Mouse (Mus musculus) spleen, adult 10 weeks (tissue): ENCODE results near the gene Tulp2. TPM values are rescaled to one million over a fixed set of nuclear protein-coding genes. Genes with fewer than 3 reads are reported as not detected.

Source experiments
- polyA plus RNA-seq: library from polyadenylated mRNA; stranded (reverse); fragments of 350-450 nt; fragmentation: Illumina TruSeq; extraction: RNeasy Lipid Tissue Mini Kit (QIAGEN cat#74804); gene quantifications from one replicate; pipeline ENCODE4 v1.2.3, GENCODE M21; 2015; ENCODE audit warnings: low replicate concordance; ENCODE audit not compliant: insufficient read depth

Gene Tulp2
- polyA plus RNA-seq = 0.11 TPM

DNA sequence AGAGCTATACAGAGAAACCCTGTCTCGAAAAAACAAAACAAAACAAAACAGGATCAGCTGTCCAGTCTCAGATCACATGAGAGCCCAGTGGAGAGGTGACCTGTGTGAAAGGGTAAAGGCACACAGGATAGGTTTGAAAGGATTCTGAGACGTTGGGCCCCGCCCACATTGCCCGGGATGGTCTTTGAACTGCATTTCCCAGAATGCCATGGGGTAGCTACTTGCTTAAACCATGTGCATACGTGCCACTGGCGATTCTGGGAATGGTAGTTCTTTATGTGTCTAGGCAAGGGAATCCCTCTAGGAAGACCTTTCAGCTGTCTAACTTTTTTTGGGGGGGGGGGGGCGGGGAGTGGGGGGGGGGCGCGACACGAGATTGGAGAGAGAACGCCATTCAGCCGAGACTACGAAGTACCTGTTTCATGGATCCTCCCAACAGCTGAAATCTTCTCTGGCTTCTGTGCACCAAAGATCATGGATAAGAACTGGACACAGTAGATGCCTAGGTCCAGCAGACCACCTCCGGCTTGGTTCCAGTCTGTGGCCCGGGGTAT, at the start of gene Tulp2:
TSS of gene Tulp2 (plus strand) at position 504 of the 554 bp plus-strand sequence.

DNA sequence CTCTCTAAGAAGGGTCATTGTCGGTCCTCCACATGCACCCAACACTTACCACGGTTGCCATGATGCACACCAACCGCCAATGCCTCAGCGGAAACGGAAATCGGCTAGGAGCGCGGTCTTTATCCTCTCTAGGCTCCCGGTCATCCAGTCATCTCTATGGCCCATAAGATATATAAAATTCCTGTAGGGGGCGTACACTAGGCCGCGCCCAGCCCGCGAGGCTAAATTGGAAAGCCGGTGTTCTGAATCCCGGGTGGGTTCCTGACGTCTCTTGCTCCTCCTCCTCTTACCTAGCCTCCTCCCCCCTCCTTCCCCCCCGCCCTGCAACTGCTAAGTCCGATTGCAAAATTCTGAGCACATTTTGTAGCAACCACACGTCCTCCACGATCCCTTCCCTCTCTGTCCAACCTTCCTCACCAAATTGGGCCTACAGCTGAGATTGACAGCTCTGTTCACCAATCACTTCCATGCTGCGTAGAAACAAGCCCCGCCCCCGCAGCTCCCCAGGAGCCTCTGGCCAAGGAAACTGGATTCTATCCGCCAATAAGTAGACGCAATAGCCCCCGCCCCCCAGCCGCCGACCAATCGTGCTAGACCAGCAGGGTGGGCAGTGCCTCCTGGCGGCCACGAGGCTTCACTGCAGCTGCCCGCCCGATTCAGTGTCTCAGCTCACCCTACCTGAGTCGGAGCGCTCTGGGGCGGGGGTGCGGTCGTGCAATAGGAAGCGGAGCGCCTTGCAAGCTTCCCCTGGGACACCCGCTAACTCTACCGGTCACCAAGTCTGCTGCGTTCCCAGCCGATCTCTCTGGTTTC, 47.3 kb upstream of the Tulp2 start, which contains the start of gene Gys1:
TSS of gene Gys1 (plus strand) at position 642 of the 813 bp plus-strand sequence.

DNA sequence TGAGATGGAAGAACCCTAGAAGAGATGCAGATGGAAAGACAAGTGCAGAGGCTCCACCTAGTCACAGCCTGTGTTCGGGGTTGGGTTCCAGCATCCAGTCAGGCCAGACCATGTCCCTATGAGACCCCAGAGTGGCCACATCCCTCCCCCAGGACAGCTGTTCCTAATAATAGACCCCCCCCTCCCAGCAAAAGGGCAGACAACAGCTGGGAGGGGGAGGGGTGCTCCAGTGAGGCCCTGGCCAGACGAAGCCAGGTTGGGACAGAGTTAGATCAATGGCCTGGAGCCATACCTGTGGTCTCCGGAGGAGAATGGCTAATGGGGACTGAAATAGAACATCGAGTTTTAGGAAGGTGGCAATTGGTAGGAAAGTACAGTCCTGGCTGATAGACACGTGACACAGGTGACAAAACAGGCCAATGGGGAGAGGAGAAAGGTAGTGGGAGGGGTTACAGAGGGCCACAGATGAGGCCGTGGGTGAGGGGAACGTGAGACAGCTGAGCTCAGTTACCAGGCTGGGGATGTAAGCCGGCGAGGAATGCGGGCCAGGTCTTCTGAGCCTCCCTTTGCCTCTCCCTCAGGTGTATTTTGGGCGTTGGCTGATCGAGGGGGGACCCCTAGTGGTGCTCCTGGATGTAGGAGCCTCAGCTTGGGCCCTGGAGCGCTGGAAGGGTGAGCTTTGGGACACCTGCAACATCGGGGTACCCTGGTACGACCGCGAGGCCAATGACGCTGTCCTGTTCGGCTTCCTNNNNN, 44.0 kb upstream of the Tulp2 start, which contains the start of gene Ruvbl2:
TSS of gene Ruvbl2 (minus strand) at position 576 of the 756 bp plus-strand sequence.

DNA sequence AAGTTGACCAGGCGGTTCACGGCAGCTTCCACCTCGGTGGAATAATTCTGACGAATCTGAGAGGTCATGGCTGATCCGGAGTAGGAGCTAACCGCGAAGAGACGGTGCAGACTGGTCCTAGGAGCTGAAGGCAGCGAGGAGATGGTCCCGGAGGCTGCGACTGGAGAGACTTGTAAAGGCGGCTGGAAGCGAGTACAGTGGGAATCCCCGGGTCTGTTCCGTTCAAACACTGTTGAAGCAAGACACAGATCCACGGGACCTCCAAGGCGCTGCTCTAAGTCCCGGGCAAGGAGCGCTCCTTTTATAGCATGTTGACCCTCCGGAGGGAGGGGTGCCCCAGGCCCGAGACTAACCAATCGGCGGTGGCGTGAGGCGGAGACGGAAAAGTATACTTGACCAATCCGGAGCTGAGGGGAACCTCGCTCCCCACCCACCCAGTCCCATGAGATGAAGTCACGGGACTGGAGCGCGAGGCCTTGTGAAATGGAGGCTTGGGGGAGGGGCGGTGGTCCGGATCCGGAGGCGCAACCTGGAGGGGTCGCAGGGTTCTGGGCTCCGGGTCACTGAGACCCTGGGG, 22.0 kb upstream of the Tulp2 start, which contains the start of gene Ftl1:
TSS of gene Ftl1 (minus strand) at position 321 of the 577 bp plus-strand sequence.

DNA sequence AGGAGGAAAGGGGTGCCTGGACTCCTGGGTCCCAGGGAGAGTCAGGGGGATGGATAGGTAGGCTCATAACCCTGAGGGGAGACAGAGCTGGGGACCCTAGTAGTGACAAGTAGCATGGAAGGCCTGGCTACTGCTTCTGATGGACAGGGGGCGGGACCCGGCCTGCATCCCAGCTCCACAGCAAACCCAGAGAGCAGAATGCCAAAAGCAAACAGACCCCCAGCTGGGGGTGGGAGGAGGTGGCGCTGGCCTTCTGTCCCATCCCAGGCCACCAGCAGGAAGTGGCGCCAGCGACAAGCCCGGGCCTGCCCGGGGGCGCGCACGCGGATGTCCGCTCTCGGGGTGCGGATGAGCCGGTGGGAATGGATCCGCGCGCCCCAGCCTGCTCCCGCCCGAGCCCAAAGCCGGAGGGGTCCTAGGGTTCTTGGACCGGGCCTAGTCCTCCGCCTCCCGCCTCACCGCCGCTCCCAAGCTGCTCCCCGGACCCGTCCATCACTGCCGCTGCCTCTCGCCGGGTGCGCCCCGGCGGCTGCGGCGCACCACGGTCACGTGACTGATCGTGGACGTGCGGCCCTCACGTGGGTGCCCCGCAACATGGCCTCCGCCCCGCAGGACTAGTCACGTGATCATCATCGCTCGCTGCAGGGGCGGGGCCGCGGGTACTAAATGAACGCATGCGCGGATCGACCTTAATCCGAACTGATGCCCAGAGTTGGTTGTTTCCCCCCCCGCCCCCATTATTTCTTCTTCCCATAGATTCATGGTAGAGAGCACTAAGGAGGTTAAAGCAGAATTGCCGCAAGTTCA, 15.2 kb upstream of the Tulp2 start, which contains the start of gene Bax:
TSS of gene Bax (minus strand) at position 616 of the 807 bp plus-strand sequence.

DNA sequence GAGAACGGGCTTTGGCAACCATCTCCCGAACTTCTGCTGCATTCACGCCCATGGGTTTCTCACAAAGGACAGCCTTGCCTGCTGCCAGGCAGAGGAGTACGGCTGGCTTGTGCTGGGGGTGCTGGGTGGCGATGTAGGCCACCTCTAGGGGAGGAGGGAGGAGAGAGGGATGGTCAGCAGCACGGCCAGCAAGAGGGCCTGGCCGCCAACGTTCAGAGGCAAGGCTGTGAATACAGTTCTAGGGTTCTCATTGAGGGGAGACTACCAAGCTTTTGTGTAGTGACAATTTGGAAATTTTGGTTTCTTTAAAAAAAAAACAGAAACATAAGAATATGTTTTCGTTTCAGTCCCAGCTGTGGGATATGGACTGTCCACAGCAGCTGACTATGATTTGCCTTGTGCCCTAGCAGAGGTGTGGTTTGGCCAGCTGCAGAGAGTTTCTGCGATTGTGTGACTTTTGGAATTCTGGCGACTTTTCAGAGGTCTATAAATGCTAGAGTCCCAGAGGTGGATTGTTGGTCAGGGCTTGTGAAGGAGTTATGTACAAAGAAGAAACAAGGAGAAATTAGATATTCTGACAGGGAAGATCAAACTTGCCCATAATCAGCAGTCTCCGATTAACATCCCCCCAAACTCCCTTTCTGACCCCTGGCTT, 5.2 kb downstream of the Tulp2 start, which contains the start of gene Gm45808:
TSS of gene Gm45808 (minus strand) at position 51 of the 655 bp plus-strand sequence.

DNA sequence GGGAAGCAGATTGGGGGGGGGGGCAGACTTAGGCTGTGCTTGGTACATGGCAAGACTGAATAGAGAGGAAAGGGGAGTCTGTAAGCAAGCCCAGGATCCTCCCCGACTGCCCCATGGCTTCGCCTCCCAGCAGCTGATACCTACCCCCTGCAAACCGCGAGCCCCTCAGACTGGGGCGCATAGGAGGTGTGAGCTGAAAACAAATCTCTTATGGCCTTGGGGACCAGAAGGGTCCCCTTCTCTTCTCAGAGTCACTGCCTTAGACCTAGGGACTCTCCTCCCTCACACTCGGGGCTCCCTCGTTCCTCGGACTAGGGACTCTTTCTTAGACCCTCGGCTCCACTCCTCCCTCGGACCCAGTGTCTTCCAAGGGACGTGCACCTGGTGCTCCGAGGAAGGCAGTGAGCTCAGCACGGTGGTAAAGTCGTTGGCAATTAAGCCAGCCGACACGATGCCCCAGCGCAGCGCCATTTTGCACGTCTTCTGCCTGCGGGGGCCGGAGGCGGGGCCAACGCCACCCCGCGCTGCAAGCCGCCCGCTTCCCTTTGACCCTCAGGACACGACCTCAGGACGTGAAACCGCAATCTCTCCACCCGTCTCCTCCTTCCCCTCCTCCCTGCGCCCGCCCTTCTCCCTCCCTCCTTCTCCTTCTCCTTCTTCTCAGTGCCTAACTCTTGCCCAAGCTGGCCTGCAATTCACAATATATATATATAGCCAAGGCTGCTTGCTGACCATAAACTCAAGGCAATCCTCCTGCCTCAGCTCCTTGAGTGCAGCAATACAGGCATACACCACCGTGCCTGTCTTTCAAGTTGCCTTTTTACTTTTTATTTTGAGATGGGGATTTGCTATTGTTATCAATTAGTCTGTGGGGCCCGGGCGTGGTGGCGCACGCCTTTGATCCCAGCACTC, 6.9 kb downstream of the Tulp2 start, which contains the start of gene Dhdh:
TSS of gene Dhdh (minus strand) at position 513 of the 912 bp plus-strand sequence.

DNA sequence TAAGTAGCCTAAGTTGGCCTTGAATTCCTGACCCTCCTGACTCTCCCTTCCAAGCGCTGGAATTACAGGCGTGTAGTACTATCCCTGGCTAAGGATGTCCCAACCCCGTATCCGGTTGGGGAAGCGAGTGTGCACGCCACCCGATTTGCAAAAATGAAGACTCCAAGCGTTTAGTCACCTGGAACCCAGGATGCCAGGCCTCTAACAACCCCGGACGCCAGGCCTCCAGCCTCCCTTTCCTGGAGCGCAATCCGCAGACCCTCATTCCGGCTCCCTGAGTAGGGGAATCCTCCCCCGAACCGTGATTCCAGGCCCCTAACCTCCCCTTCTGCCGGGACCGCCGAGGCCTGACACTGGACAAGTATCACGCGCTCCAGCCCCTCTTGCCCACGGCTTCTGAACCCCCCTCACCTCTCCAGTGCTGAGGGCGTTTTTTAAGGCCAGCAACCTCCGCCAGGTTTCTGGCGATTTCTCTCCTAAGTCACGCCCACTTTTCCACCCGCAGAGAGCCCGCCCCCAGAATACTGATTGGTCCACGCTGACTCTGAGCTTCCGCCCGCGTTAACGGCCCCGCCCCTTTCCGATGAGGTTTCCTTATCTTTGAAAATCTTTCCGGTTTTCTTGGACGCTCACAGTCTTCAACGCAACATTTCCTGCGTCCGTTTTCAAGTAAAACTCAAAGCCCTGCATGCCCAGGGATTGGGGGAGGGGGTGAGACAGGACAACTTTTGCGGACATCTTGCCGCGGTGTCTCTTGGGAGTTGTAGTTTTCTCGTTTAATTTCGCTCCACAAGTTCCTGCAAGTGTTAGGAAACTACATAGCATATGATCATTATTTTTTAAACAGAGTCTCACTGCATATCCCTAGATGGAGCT, 28.5 kb downstream of the Tulp2 start, which contains the start of gene Nucb1:
TSS of gene Nucb1 (minus strand) at position 495 of the 876 bp plus-strand sequence.

DNA sequence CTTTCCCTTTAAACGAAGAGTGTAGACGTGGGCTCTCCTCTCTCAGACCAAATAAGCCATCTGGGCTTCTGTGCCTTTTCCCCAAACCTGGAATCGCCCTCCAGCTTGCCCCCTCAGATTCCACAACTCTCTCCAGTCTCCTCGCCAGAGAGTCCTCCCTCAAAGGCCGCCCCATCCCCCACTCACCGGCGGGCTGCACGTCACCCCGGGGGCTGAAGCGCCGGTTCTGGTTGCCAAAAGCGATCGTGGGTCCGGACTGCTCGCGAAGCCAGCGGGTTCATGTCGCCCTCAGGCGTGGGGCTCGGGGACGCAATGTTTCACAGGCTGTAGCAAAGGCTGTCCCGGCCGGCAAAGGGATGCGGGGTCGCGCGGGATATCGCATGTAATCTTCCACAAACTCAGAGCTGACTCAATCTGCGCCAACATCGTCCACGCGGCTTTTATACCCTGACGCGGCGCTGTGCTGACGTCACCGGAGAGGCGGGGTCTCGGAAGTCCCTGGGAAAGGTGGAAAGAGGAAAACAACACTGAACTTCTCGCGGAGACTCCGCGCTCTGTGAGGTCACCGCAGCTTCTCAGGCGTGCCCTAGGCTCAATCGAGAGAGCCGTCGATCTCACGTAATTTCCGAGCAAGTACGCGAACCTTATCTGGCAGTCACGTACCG, 44.3 kb downstream of the Tulp2 start, which contains the start of the genes Ppp1r15a and Plekha4:
TSS of gene Ppp1r15a (minus strand) at position 460 of the 665 bp plus-strand sequence.
TSS of gene Plekha4 (plus strand) at position 522 of the 665 bp plus-strand sequence.

DNA sequence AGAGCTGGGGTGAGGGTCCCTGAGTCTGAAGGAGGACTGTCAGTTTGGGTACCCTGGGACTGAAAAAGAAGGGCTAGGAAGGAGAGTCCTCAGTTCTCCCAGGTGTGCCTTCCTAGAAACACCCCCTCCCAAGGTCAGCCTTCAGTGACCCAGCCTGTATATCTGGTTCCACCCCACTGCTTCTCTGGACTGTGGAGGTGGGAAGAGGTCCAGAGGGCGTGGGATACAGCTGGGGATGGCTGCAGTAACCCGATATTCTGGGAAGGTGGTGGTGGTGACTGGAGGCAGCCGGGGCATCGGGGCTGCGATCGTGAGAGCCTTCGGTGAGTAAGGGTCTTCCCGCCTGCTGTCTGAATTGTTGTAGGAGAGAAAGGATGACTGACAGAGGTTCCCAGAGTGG, 73.1 kb downstream of the Tulp2 start, which contains the start of gene Hsd17b14:
TSS of gene Hsd17b14 (plus strand) at position 150 of the 400 bp plus-strand sequence.

DNA sequence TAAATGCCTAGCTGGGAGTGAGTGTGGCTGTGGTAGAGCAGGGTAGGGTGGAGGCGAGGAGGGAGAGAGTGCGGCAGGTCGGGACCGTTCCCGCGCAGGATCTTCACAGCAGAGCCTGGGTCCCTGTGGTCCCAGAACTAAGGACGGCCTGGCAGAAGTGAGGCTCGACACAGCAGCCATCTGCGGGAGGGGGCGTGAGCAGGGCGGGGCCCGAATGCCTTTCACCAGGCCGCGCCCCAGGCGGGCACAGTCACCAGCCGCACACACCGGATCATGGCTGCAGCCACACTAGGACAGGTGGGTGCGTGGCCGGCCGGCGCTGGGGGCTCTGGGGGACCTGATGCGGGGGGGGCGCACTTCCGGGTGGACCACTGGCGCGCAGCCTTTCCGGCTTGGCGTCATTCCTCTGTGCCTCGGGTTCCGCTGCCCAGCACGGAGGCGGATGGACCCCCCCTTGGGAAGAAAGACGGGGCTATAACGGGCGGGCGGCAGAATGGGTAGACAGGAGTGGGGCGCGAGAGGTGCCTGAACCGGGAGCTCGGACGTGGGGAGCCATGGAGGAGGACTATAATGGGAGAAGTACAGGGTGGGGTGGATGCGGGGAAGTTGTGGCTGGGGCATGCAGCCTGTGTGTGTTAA, 88.5 kb downstream of the Tulp2 start, which contains the start of gene Bcat2:
TSS of gene Bcat2 (plus strand) at position 51 of the 639 bp plus-strand sequence.

Other genes with a start within 250 kb of the Tulp2 start
- gene Cd37, start 242.8 kb upstream of the Tulp2 start, polyA plus RNA-seq = 398 TPM
- gene Slc6a16, start 240.8 kb upstream of the Tulp2 start, polyA plus RNA-seq = not detected
- 0.97 TPM for gene Slc6a21, start 204.4 kb upstream of the Tulp2 start, polyA plus RNA-seq
- gene Trpm4, start 148.1 kb upstream of the Tulp2 start, polyA plus RNA-seq = 3.5 TPM
- 0.15 TPM for gene Hrc, start 146.6 kb upstream of the Tulp2 start, polyA plus RNA-seq
- 0.10 TPM for gene Ppfia3, start 114.9 kb upstream of the Tulp2 start, polyA plus RNA-seq
- not detected for gene Lin7b, start 111.3 kb upstream of the Tulp2 start, polyA plus RNA-seq
- gene Snrnp70, start 86.1 kb upstream of the Tulp2 start, polyA plus RNA-seq = 639 TPM
- not detected for gene Kcna7, start 76.2 kb upstream of the Tulp2 start, polyA plus RNA-seq
- not detected for gene Ntf5, start 68.2 kb upstream of the Tulp2 start, polyA plus RNA-seq
- not detected for gene Lhb, start 61.1 kb upstream of the Tulp2 start, polyA plus RNA-seq
- 7.5 TPM for gene Gys1, start 47.0 kb upstream of the Tulp2 start, polyA plus RNA-seq
- gene Ruvbl2, start 43.8 kb upstream of the Tulp2 start, polyA plus RNA-seq = 12.1 TPM
- 761 TPM for gene Ftl1, start 22.0 kb upstream of the Tulp2 start, polyA plus RNA-seq
- 41.1 TPM for gene Bax, start 15.0 kb upstream of the Tulp2 start, polyA plus RNA-seq
- not detected for gene Gm45808, start 4.9 kb downstream of the Tulp2 start, polyA plus RNA-seq
- 6.0 TPM for gene Dhdh, start 6.9 kb downstream of the Tulp2 start, polyA plus RNA-seq
- gene Nucb1, start 28.5 kb downstream of the Tulp2 start, polyA plus RNA-seq = 82.9 TPM
- 28.5 TPM for gene Ppp1r15a, start 44.4 kb downstream of the Tulp2 start, polyA plus RNA-seq
- 3.0 TPM for gene Plekha4, start 44.5 kb downstream of the Tulp2 start, polyA plus RNA-seq
- gene Hsd17b14, start 73.0 kb downstream of the Tulp2 start, polyA plus RNA-seq = 0.86 TPM
- gene Bcat2, start 88.3 kb downstream of the Tulp2 start, polyA plus RNA-seq = 27.9 TPM
- gene Fgf21, start 133.6 kb downstream of the Tulp2 start, polyA plus RNA-seq = not detected
- 0.51 TPM for gene Fut1, start 135.4 kb downstream of the Tulp2 start, polyA plus RNA-seq
- 0.46 TPM for gene Izumo1, start 139.9 kb downstream of the Tulp2 start, polyA plus RNA-seq
- gene Rasip1, start 145.6 kb downstream of the Tulp2 start, polyA plus RNA-seq = 2.6 TPM
- gene Mamstr, start 158.1 kb downstream of the Tulp2 start, polyA plus RNA-seq = 1.0 TPM
- not detected for gene Fut2, start 184.5 kb downstream of the Tulp2 start, polyA plus RNA-seq
- not detected for gene Ntn5, start 202.1 kb downstream of the Tulp2 start, polyA plus RNA-seq
- gene Sec1, start 212.5 kb downstream of the Tulp2 start, polyA plus RNA-seq = 0.12 TPM
- gene Car11, start 218.0 kb downstream of the Tulp2 start, polyA plus RNA-seq = 0.83 TPM
- gene Dbp, start 223.2 kb downstream of the Tulp2 start, polyA plus RNA-seq = 14.8 TPM
- 565 TPM for gene Rpl18, start 233.6 kb downstream of the Tulp2 start, polyA plus RNA-seq
- 5.7 TPM for gene Sphk2, start 236.1 kb downstream of the Tulp2 start, polyA plus RNA-seq
- gene Fam83e, start 239.3 kb downstream of the Tulp2 start, polyA plus RNA-seq = 0.17 TPM
- gene Spaca4, start 243.9 kb downstream of the Tulp2 start, polyA plus RNA-seq = not detected